Mouse (Mus musculus) skeletal muscle tissue, adult 2 months (tissue): Measurements from ENCODE around the gene Npcd.

Experiments used
- DNase-seq: peaks from one replicate; pipeline ENCODE4 v3.0.0-alpha.2; 2012; ENCODE audit warnings: low read depth, low spot score

Npcd gene

DNA sequence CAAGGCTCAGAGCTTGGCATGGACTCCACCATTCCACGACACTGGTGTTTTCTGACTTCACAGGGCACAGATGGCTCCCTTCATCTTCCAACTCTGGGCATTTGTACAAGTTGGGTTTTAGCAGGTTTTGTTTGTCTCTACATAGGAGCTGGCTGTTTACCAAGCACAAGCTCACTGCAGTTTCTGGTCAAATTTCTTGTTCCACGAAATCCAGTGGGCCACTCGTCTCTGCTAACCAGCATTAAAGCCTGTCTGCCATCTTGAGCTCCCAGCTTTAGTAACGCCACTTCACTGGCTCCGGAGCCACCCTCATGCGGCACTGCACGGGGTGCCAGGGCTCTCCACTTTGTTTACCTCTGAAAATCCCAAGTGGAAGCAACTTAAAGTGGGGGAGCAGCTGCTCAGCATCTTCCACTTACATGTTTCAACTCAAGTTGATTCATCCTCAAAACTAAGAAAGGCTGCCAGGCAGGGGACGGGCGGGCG lies 67.4 kb downstream of the Npcd start:
- no peak for DNase-seq

DNA sequence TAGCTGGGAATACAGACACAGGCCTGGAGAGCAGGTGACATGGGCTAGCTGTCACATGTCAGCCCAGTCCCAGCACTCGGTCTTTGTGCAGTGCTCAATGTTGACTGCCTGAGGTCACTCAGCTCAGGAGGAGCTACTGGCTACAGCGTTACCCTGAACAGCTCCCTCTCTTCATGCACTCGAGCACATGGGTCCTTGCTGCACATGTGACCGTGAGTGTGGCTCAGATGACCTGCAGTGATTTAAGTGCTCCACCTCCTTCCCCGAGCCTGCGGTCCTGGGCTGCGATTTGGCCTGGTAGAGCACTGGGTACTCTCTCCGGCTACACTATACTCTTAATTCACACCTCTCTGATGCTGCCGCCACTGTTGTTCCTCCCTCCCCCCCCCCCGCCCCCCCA lies 67.9 kb downstream of the Npcd start:
- no peak for DNase-seq

DNA sequence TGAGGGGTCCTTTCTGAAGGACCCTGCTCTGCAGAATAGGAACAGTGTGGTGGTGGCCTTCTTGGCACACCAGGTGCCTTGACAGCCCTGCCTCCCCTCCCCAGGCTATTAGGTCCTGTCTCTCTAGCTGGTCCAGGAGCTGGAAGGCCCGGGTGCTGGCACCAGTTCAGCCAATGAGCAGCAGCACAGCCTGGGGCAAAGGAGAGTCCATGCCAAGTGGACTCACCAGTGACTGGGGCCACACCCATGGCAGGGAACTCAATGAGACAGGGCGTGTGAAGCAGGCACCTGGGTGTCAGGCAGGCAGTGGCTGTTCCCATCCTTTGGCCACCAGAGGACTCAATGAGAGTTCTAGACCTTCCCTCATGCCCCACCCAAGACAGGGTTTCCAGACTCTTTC lies 68.7 kb downstream of the Npcd start:
- no peak for DNase-seq

DNA sequence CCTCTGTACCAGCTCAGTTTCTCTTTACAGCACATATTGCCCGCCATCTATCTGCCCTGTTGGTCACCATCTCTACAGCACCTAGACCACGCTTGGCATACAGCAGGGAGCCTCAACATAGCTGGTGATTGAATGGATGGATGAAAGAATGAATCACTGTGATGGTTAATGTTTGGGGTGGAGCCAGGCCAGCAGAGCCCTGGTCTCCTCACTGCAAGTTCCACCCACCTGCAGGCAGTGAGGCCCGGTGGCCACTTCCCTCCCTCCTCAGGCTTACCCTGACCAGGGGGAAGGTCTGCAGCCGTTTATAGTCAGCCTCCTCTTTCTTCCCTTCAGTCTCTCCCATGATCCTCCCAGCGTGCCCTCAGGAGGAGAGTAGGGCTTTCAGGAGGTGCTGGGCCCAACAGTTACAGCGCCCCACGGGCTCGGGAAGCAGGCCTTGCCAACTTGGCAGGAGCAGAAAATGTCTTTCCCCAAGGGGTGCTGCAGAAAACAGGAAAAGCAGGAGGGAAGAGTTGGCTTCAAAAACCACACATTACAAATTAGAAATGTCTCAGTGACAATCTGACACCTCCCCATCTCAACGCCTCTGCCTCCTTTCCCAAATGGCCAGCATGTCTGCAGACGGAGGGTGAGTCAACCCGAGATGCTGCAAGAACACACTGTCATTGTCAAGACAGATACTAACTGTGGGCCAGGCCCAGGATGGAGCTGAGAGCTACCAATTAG lies 69.3 kb downstream of the Npcd start:
- no peak for DNase-seq

DNA sequence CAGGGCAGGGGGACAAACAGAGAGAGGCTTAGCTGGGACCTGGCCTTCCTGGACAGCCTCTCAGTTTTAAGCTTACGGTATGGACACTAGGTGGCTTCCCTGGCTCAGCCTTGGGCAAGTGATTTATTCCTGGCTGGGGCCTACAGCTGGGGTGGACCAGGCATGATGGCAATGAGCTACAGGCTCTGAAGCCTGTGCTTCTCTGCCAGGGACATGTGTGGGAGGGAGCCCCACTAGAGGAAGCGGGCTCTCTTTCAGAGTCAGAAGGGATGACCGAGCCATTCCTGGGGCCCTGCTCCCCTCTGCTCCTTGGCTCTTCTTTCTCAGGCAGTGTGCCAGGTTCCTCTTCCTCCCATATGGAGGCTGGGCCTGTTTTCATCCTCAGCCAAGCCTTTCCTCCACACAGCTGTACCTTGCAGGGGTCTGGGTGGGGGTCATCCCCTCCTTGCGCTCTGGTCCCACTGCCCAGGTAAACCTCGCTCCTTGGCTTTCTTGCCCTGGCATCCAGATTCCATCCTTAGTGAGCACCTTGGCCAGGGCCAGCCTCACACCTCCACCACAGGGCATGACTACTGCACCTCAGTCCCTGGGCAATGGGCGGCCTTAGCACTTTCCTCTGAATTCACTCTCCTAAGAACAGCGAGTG lies 70.3 kb downstream of the Npcd start:
- no peak for DNase-seq

DNA sequence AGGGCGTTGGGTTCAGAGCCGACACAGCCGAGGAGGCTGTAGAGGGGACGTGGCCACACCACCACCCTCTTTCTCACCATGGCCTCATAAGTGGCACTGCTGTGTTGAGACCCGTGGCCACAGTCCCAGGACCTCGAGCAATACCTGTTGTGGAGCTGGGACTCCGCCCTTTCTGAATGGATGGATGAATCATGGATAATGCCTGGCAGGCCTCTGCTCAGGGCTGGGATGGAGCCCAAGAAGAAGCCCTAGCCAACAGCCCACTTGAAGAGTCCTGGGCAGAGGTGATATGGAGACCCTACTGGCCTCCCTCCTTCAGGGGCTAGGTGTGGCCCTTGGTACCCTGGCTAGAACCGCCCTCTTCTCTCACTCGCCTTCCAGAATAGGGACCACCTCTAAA lies 71.0 kb downstream of the Npcd start:
- no peak for DNase-seq

DNA sequence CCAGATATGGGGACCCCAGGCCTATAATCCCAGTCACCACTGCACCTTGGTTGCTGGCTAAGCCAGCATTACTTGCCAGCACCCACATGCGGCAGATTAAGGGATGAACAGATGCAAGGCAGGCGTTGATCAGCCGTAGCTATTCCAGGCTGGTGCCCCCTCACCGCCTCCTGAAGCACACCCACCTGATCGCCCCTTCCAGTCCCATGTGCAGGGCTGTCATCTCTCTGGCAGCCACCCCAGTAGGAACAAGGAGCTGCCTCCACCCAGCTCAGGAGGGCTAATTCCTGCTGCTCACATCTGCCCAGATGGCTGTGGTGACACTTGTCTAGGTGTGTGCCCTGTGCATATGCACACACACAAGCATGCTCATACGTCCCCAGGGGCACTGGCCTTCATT lies 73.1 kb downstream of the Npcd start:
- DNase-seq: no peak

DNA sequence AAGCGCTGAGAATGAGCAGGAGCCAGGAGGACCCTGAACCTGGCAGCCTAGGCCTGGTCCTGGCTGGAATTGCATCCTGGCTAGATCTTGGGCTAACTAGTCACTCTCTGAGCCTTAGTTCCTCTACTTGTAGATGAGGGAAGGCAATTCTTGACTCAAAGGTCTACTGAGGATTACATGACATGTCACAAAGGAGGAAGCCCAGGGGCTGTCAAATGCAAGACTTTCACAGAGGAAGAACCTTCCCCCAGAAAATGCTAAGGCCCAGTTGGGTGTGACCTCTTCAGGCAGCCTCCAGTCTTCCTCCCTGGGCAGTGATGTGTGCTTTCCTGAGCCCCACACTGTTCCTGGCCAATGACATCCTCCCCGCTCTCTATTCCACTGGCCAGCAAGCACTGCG lies 76.9 kb downstream of the Npcd start:
- no peak for DNase-seq

DNA sequence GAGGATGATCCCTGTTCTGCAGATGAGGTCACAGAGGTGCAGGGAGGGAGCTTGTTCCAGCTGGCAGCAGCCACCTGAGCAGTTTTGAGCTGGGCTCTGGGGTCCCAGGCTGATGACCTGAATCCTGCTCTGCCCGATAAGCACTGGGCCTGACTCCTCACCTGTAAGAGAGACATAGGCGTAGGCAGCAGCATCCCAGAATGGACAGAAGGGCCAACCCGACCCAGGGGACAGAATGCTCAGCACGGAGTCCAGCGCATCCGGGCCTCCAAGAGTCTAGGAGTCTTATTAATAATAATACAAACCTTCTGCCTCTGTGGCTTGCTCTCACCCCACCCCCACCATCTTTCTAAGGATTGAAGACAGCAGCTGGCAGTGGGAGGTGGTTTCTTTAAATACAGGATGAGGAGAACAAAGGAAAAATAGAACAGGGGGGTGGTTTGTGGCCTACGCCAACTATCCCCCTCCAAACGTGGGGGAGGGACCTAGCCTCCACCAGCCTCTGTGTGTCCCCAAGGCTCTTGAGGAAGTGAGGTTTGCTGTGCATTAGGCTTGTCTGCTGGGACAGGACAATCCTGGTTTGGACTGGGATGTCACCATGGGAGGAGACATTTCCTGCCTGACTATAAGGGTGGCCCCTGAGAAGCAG lies 77.9 kb downstream of the Npcd start:
- DNase-seq: no peak

DNA sequence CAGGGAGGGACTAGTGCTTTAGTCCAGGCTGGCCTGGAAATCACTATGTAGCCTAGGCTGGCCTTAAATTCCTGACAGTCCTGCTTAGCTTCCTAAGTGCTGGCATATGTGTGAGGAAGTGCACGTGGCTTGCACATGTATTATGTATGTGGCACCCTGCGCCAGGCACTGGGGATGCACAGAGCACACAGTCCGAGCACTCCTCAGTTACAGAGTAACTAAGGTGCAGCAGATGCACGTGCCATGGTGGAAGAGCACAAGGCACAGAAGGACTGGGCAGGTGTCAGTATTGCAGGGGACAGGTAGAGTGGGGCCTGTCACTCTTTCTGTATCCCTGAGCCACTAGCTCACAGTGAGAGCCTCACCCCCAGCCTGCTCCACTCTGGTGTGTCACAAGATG lies 78.9 kb downstream of the Npcd start:
- DNase-seq: no peak

DNA sequence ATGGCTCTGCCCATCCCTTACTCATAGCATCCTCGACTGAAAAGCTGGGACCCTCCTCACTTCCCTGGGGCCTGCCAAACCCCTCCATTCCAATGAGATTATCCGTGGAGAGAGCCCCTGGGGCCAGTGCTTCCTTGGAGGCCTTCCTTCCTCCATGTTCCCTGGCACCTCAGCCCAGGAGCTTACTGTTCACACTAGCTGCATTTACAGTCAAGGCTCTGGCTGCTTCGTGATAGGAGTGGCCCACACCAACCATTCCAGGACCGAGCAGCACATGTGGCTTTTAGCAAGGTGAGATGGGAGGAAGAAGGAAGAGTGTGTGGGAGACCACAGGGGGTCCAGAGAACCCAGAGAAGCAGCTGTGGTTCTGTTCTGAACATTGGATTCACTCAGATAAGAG lies 80.2 kb downstream of the Npcd start:
- no peak for DNase-seq

DNA sequence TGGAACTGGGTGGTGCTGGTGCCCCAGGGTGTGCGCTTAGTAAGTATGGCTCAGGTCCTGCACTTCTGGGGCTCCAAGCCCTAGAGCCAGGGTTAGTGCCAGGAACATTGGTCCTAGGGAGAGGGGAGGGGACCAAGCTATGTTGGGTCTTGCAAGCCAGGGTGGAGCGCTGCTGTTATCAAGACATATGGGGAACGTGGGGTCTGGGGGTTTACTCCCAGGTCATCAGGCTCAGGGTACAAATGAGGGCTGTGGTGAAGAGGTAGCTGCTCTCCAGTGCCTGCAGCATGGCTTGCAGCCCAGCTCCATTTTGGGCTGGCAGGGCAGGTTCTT lies 80.7 kb downstream of the Npcd start:
- DNase-seq: no peak

DNA sequence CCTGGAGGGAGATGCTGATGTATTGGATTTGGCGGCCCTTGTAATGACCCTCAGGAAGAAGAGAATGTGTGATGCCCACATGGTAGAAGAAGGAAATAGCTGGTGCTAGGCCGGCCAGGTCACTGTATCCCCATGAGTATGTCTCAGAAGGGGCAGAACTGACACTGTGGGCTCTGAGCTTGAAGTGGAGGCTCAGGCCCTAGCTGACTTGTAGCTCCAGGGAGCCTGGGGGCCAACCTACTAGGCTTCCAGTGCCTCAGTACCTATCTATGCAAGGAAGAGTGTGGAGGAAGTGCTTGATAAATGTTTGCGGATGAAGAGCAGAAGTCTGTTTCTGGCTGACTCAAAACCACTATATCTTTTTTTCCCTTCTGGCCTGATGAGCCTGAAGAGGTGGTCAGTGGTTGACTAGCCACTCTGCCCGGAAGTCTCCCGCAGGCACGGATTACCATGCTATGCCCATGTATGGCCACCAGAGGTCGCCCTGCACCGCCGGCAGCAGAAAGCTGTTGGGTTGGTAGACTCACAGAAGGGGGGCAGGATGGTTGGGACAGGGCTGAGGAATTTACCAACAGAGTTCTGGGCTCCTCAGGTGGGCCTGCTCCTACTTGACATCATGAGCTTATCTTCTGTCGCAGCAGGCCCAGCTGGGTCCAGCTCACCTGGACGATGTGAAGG lies 81.2 kb downstream of the Npcd start:
- no peak for DNase-seq

DNA sequence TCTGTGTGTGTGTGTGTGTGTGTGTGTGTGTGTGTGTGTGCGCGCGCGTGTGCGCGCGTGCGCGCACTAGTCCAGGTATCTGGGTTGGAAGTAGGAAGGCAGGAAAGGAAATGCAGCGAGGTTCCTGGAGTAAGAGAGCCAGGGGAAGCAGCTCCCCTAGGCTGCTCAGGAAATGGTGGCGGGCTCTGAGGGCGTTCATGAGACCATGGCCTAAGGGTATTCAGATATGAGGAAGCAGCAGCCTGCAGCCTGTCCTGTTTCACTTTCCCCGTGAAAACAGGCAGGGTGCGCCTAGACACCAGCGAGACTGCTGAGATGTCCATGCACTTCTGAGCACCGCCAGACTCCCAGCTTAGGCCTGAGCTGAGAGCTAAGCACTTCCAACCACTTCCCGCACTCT lies 82.3 kb downstream of the Npcd start:
- no peak for DNase-seq

DNA sequence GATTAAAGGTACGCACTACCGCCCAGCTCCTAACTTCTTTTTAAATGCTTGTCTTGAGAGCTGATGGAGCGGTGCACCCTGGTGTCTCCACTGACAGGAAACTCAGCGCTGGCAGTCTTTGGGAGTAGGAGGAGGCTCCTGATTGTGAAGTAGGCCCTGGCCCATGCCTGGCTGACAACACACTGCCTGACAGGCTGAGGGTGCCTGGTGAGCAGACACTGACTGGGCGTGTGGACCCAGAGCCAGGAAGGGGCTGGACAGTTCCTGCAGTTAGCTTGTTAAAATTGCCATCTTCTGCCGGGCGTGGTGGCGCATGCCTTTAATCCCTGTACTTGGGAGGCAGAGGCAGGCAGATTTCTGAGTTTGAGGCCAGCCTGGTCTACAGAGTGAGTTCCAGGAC lies 83.8 kb downstream of the Npcd start:
- DNase-seq: no peak

DNA sequence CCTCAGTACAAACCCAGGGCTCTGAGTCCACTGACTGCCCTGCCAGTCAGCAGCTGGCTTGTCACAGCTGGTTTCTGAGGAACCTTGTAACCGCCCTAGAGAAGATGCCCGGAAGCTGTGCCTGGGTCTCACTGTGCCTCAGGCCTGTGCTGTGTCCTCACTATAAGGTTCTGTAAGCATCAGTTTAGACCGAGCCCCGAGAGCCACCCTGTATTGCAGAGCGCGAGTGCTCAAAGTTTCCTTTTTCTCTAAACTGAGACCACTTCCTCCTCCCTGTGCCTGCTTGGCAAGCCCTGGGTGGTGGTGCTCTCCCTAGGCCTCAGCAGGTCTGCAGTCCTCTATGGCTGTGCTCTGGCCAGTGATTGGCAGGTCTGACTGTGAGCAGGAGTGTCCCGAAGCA lies 84.9 kb downstream of the Npcd start:
- no peak for DNase-seq

DNA sequence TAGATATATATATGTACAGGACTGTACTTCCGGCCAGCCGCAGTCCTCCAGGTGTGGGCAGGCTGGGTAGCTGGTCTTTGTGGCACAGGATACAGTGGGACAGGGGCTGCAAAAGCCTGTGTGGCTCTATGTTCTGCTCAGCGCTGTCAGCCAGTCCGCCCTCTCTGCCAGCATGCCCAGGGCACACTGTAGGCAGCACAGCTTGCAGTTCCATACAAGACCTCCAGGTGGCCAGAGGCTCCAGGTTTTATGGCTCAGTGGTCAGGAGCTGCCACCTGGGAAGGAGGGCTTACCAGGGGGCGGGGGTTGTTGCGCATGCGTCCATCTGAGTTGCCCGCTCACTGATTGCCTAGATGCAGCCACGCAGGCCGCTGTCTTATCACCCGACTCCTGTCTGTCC lies 86.0 kb downstream of the Npcd start:
- no peak for DNase-seq

DNA sequence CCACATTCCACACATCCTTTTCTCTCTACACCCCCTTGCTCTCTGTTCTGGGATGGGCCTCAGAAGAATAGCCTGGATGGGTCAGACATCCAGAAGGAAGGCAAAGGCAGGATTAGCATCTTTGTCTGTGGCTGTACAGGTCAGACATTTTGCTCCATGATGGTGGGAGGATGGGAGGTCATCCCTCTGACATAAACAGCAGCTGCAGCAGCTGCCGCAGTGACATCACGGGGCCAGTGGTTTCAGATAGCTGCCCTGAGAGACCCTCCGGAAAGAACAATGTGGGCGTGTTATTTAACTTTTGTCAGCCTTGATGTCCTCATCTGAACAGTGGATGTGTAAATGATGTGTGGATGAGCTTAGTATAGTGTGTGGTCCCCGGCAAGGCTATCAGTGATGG lies 88.2 kb downstream of the Npcd start:
- DNase-seq: no peak

DNA sequence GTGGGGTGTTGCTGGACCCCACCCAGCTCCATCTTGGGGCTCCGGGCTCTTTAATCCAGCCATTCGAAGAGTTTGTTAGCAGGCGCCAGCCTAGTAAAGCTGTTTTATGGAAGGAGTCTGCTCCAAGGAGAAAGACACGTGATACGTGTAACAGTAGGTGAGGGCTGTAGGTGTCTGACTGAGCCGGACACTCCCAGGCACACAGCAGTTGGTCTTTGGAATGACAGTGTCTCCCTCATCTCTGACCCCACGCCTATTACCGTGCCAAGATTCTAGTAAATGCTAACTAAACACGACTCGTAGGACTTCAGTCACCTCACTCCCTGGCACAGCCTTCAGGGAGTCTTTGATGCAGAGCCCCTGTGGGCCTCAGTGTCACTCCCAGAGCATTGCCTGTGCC lies 88.7 kb downstream of the Npcd start:
- DNase-seq: no peak

DNA sequence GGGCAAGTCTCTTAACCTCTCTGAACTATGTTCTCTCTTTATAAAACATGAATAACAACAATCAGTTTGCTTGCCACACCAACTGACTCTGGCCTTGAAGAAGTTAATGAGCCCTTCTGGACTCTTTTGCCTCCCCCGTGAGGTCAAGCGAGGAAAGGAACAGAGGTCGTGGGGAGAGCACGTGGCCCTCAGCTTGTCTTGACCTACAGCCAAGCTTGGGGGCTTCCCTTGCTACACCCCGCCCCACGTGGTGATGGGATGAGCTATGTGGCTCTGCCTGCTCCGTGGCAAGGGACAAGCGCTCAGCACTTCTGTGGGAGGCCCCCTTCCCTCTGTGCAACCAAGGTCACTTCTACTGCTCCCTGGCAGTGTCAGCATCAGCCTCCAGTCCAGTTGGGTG lies 89.3 kb downstream of the Npcd start:
- DNase-seq: no peak

DNA sequence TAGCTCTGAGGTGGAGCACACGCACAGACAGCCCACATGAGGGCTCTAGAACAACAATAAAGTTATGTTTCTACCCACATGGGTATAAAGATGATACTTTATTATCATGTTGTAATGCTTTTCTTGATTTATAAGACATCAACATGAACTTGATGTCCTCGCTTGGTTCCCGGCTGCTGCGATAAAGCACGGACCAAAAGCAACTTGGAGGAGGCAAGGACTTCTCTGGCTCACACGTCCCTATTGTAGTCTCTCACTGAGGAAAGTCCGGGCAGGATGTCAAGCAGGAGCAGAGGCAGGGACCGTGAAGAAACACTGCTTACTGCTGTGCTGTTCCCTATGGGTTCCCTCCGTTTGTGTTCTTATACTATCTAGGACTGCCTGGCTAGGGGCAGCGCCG lies 90.0 kb downstream of the Npcd start:
- no peak for DNase-seq

DNA sequence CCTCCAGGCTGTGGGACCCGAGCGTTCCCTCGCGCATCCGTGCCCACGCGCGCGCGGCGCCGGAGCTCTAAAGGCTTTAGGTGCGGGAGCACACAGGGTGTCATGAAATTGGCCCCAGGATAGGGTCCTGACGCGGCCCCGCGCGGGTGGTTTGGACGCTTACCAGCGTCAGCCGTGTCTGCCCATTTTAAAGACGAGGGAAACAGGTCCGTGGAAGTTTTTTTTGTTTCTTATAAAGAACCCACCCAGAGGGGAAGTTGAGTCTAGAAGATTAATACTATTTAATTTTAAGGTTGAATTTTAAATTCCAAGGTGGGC lies 91.4 kb downstream of the Npcd start:
- no peak for DNase-seq
